ENCODE assay signal across 8 mouse cellular contexts in the genomic region with DNA sequence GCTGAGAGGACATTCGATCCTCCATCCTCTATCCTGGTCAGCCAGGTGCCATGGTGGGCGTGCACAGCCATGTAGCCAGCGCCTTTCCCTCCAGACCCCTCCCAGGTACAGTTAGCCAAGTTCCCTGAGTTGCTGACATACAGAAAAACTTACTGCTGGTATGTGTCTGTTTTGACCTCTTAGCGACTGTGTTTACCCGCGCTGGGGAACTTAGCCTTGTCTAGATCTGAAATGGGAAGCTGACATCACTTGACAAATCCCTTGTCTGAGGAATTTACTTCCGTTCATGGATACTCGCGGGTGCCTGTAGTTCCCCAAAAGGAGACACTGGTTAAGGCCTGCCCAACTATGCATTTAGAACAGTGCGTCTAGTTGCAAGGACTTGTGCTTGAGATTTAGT. TPM values are rescaled to one million over a fixed set of nuclear protein-coding genes. Genes with fewer than 3 reads are reported as not detected.
A peak's percentile ranks its signal among the peaks of the same experiment; 100 is the strongest.
DNase-seq lines count a peak whose midpoint lies in the region; ATAC-seq and TF ChIP-seq lines count a peak whose summit lies in the region.

No protein-coding gene starts in this region.

- no peak overlapping the region for H3K9ac ChIP-seq in hindbrain, embryonic 15.5 days

- DNase-seq in thymus, adult 2 months: no peak
- no peak for DNase-seq in thymus, postnatal 14 days
- DNase-seq in lung, postnatal 25 days (ENCODE audit: low spot score): peak; percentile 65
- no peak for DNase-seq in adrenal gland, postnatal 10 days
- no peak for DNase-seq in layer of hippocampus, adult 18-20 months (ENCODE audit: low spot score in 2 of 2)
- DNase-seq in right cerebral cortex, postnatal 10 days (ENCODE audit: low spot score in 2 of 2): no peak
- no peak for DNase-seq in spleen, adult 12 weeks (ENCODE audit: low spot score)

- H3K9me3 ChIP-seq in hindbrain, embryonic 15.5 days: no peaks in the 10 kb centered on the region

- peak overlapping the region; percentile 59 for H3K4me2 ChIP-seq in hindbrain, embryonic 15.5 days

- no peak for ATAC-seq in hindbrain, embryonic 15.5 days (ENCODE audit: low FRiP score, low read depth)

- 26% methylated on average over 10 of the region's 10 CpGs for WGBS in thymus, adult 2 months
- 33% methylated on average over 10 of the region's 10 CpGs for WGBS in hindbrain, embryonic 15.5 days

- H3K36me3 ChIP-seq in thymus, adult 2 months (ENCODE audit: control insufficient read depth, insufficient read depth, low read length): no peaks in the 10 kb centered on the region
- no peaks in the 10 kb centered on the region for H3K36me3 ChIP-seq in hindbrain, embryonic 15.5 days

- H3K4me3 ChIP-seq in thymus, adult 2 months (ENCODE audit: control insufficient read depth, insufficient read depth, low read length): peak overlapping the region; percentile 33
- peak overlapping the region; percentile 40 for H3K4me3 ChIP-seq in hindbrain, embryonic 15.5 days

- no peak for TF ChIP-seq CTCF in thymus, adult 2 months (IDR thresholded peaks at IDR 0.05; ENCODE audit: borderline replicate concordance, control insufficient read depth, extremely low read depth, insufficient read depth, low read length, poor library complexity)

- H3K4me1 ChIP-seq in thymus, adult 2 months (replicated peaks; ENCODE audit: control insufficient read depth, insufficient read depth, low read length): peaks cover 8% of the 10 kb centered on the region; the same call in 1 of the 2 replicates
- H3K4me1 ChIP-seq in hindbrain, embryonic 15.5 days (replicated peaks): peaks cover 30% of the 10 kb centered on the region

- H3K27me3 ChIP-seq in thymus, adult 2 months (ENCODE audit: control insufficient read depth, insufficient read depth, low read length): peaks cover 11% of the 10 kb centered on the region; the same call in 1 of the 2 replicates
- peaks cover 63% of the 10 kb centered on the region for H3K27me3 ChIP-seq in hindbrain, embryonic 15.5 days

- no peak overlapping the region for H3K27ac ChIP-seq in thymus, adult 2 months (ENCODE audit: control insufficient read depth, insufficient read depth, low read length)
- H3K27ac ChIP-seq in hindbrain, embryonic 15.5 days (replicated peaks): no peak overlapping the region

- no peak for TF ChIP-seq POLR2A in thymus, adult 2 months (IDR thresholded peaks at IDR 0.05; ENCODE audit: control insufficient read depth, extremely low read depth, insufficient read depth, low read length, poor library complexity)

RNA-seq across cellular contexts. Expression of gene Trim47, which starts 16.5 kb away (rescaled TPM):
- 27.6 and 30.0 TPM in 2 replicates for polyA plus RNA-seq in thymus, adult 2 months (2012; rRNA removed)
- polyA plus RNA-seq in hindbrain, embryonic 15.5 days (2015; fragmentation: Nextera tagmentation; extraction: Ambion mirVana): 10.9 and 11.6 TPM in 2 replicates
- 10 to 100 TPM; 23.2 to 24.5 TPM for total RNA-seq in adrenal gland, postnatal 10 days (2021)
- 1 to 10 TPM; 4.8 to 6.2 TPM for total RNA-seq in layer of hippocampus, adult 18-20 months (2021)

RNA-seq across cellular contexts. Expression of gene Trim65, which starts 20.4 kb away (rescaled TPM):
- 24.5 and 26.7 TPM in 2 replicates for polyA plus RNA-seq in thymus, adult 2 months (2012; rRNA removed)
- 3.0 and 4.0 TPM in 2 replicates for polyA plus RNA-seq in hindbrain, embryonic 15.5 days (2015; fragmentation: Nextera tagmentation; extraction: Ambion mirVana)
- total RNA-seq in adrenal gland, postnatal 10 days (2021): 1 to 10 TPM; 6.3 to 8.1 TPM
- total RNA-seq in layer of hippocampus, adult 18-20 months (2021): 1 to 10 TPM; 6.7 to 8.3 TPM

RNA-seq across cellular contexts. Expression of gene Wbp2, which starts 23.7 kb away (rescaled TPM):
- 288 and 314 TPM in 2 replicates for polyA plus RNA-seq in thymus, adult 2 months (2012; rRNA removed)
- polyA plus RNA-seq in hindbrain, embryonic 15.5 days (2015; fragmentation: Nextera tagmentation; extraction: Ambion mirVana): 149 and 196 TPM in 2 replicates
- total RNA-seq in adrenal gland, postnatal 10 days (2021): 100 to 1,000 TPM; 103 to 110 TPM
- 100 to 1,000 TPM; 450 to 480 TPM for total RNA-seq in layer of hippocampus, adult 18-20 months (2021)

RNA-seq across cellular contexts. Expression of gene Mrpl38, which starts 28.1 kb away (rescaled TPM):
- 49.0 and 54.7 TPM in 2 replicates for polyA plus RNA-seq in thymus, adult 2 months (2012; rRNA removed)
- 86.2 and 89.0 TPM in 2 replicates for polyA plus RNA-seq in hindbrain, embryonic 15.5 days (2015; fragmentation: Nextera tagmentation; extraction: Ambion mirVana)
- total RNA-seq in adrenal gland, postnatal 10 days (2021): 10 to 100 TPM; 86.8 to 94.1 TPM
- total RNA-seq in layer of hippocampus, adult 18-20 months (2021): 10 to 100 TPM; 60.2 to 61.2 TPM

RNA-seq across cellular contexts. Expression of gene Unc13d, which starts 32.8 kb away (rescaled TPM):
- 95.3 and 98.6 TPM in 2 replicates for polyA plus RNA-seq in thymus, adult 2 months (2012; rRNA removed)
- polyA plus RNA-seq in hindbrain, embryonic 15.5 days (2015; fragmentation: Nextera tagmentation; extraction: Ambion mirVana): 1.0 and 1.6 TPM in 2 replicates
- 1 to 10 TPM; 2.3 to 2.7 TPM for total RNA-seq in adrenal gland, postnatal 10 days (2021)
- 1 to 10 TPM; 1.6 to 3.0 TPM for total RNA-seq in layer of hippocampus, adult 18-20 months (2021)

Comparison
In these comparisons a context has a peak if more than half of its experiments do, and no peak if none do; other contexts are left out.
1. RNA of gene Wbp2, which starts 23.7 kb away (total RNA-seq): 450 to 480 TPM in layer of hippocampus, adult 18-20 months; 103 to 110 TPM in adrenal gland, postnatal 10 days; every median in the first group is over 4 times any median in the second.